Mouse (Mus musculus): Measurements from ENCODE around the gene Tango6. TPM values are rescaled to one million over a fixed set of nuclear protein-coding genes. Genes with fewer than 3 reads are reported as not detected.

The Tango6 gene
- polyA plus RNA-seq, 1 experiment from 2014 or later, result 5.6 TPM

DNA sequence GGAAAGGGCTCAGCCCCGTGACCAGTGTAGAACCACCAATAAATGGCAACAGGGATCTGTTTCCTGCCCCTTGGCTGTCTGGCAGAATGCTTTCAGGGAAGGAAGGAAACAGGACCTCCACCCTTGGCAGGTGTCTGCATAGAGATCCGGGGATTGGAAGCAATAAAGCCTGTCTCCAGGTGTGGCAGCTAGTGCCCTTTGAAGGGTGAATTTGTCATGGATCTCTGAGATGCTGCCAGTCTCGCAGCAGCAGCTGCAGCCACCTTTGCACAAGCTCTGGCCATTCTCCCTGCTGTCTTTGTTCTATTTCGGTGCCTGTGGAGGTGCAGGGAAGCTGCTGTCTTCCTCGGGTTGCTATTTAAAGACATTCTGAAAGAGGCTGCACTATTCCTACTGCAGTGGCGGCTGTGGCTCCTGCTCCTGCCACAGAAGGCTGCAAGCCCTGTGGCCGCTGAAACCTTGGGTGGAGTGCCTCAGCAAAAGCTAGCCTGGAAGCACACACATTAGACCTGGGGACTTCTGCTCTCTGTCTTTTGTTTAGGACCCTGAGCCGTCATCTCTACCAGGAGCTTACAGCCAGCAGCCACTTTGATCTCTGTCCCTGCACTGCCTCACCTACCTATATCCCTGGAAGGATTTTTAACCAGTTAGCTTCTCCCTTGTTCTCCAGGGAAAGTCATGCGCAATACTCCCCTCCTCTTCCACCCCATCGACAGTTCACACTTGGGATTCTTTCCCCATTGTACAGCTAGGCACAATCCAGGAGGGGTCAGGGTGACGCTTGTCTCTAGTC, 156.5 kb downstream of the Tango6 start:
- peak overlapping the region; percentile 91 for H3K27ac ChIP-seq (replicated peaks; ENCODE audit: low read depth, low read length)
- H3K27me3 ChIP-seq (ENCODE audit: control insufficient read depth, insufficient read depth, low read length), result no peaks in the 10 kb centered on the region
- 20% methylated on average over 11 of the region's 11 CpGs for WGBS
- DNase-seq (peak; percentile 61), ATAC-seq (ENCODE audit: low FRiP score, low TSS enrichment) (no peak; the same call in 1 of the 2 replicates)
- no peak overlapping the region for H3K4me3 ChIP-seq (replicated peaks; ENCODE audit: low read depth, low read length)
- peak overlapping the region; percentile 48 for H3K9ac ChIP-seq (replicated peaks; ENCODE audit: low read length)
- H3K9me3 ChIP-seq (ENCODE audit: control insufficient read depth, low read length), result no peaks in the 10 kb centered on the region
- peaks cover 3% of the 10 kb centered on the region; the same call in 1 of the 2 replicates for H3K36me3 ChIP-seq (ENCODE audit: control insufficient read depth, insufficient read depth, low read length)
- peaks cover 9% of the 10 kb centered on the region for H3K4me1 ChIP-seq (ENCODE audit: control insufficient read depth, insufficient read depth, low read length)
- H3K4me2 ChIP-seq (ENCODE audit: low read length), result peak overlapping the region; percentile 15; the same call in 1 of the 2 replicates

DNA sequence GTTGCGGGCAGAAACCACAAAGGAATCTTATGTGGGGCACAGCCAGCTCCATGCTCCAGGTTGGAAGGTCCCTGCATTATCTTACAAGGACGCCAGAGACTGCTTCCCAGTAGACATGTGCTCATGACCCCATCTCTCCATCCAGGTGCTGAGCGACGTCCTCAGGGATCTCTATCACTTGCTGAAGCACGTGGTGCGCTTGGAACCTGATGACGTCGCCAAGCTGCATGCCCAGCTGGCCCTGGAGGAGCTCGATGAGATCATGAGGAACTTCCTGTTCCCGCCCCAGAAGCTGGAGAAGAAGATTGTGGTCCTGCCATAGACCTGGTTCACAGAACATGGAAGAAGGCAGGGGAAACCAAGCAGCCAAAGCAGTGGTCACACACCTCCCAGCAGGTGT, 167.2 kb downstream of the Tango6 start:
- H3K27ac ChIP-seq (replicated peaks; ENCODE audit: low read depth, low read length), result no peak overlapping the region
- H3K9me3 ChIP-seq (ENCODE audit: control insufficient read depth, low read length), result no peaks in the 10 kb centered on the region
- H3K4me1 ChIP-seq (ENCODE audit: control insufficient read depth, insufficient read depth, low read length), result no peaks in the 10 kb centered on the region
- peaks cover 2% of the 10 kb centered on the region; the same call in 1 of the 2 replicates for H3K36me3 ChIP-seq (ENCODE audit: control insufficient read depth, insufficient read depth, low read length)
- ATAC-seq (ENCODE audit: low FRiP score, low TSS enrichment) (no peak), DNase-seq (no peak)
- H3K4me2 ChIP-seq (ENCODE audit: low read length), result no peak overlapping the region
- H3K4me3 ChIP-seq (replicated peaks; ENCODE audit: low read depth, low read length), result no peak overlapping the region
- no peaks in the 10 kb centered on the region for H3K27me3 ChIP-seq (ENCODE audit: control insufficient read depth, insufficient read depth, low read length)
- H3K9ac ChIP-seq (replicated peaks; ENCODE audit: low read length), result no peak overlapping the region
- WGBS, result 96% methylated on average over 10 of the region's 10 CpGs

DNA sequence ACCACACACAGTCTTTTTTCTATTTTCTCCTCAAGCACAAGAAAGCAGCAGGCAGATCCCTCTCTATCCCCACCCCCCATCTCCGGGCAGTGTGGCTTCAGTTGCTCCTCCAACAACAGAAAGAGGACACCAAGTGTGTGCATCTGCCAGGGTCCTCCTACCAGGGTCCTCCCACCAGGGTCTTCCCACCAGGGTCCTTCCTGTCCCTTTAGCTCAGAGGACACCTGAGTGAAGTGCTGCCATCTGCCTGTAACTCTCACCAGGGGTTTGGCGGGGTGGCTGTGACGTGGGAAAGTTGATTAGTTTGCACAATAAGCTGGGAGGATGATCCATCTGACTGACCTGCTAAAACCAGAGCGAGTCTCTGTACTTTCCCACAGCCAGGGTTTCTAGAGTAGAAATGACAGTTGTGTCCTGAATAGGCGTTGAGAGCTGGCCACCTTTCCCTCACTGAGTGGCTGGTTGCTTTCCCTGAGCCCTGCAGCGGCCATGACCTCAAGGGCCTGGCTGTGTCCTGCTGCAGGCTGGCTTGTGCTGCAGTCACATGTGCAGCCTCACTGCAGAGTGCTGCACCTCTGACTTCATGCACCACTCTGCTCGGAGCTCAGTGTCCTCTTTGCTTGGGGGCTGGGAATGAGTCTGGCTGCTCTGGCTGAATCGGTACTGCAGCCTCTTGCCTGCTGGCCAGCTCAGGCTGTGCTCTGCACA, 171.8 kb downstream of the Tango6 start:
- DNase-seq (no peak), ATAC-seq (ENCODE audit: low FRiP score, low TSS enrichment) (no peak)
- Histone ChIP-seq H3K27ac (replicated peaks; ENCODE audit: low read depth, low read length) (no peak overlapping the region), H3K27me3 (ENCODE audit: control insufficient read depth, insufficient read depth, low read length) (no peaks in the 10 kb centered on the region), H3K4me1 (ENCODE audit: control insufficient read depth, insufficient read depth, low read length) (no peaks in the 10 kb centered on the region), H3K4me2 (ENCODE audit: low read length) (no peak overlapping the region), H3K4me3 (replicated peaks; ENCODE audit: low read depth, low read length) (no peak overlapping the region), H3K9ac (replicated peaks; ENCODE audit: low read length) (no peak overlapping the region), H3K9me3 (ENCODE audit: control insufficient read depth, low read length) (no peaks in the 10 kb centered on the region), H3K36me3 (ENCODE audit: control insufficient read depth, insufficient read depth, low read length) (peaks cover 2% of the 10 kb centered on the region; the same call in 1 of the 2 replicates)
- WGBS, result 41% methylated on average over 8 of the region's 8 CpGs

DNA sequence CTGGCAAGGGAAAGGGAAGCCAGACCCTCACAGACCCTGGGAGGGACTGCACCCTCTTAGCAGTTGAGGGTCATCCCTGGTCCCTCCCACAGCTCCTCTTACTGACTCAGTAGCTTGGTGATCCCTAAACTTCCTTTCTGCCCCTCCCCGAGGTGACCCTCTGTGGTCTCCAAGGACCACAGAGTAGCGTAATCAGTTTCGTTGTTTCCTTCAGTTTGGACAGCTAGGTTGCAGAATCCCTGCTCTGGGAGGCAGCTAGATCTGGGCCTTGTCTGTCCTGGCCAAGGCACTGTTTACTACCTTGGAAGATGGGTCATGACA, 172.3 kb downstream of the Tango6 start:
- DNase-seq, result no peak
- no peak overlapping the region for H3K9ac ChIP-seq (replicated peaks; ENCODE audit: low read length)
- no peaks in the 10 kb centered on the region for H3K27me3 ChIP-seq (ENCODE audit: control insufficient read depth, insufficient read depth, low read length)
- H3K4me1 ChIP-seq (ENCODE audit: control insufficient read depth, insufficient read depth, low read length), result no peaks in the 10 kb centered on the region
- no peak overlapping the region for H3K4me3 ChIP-seq (replicated peaks; ENCODE audit: low read depth, low read length)
- H3K9me3 ChIP-seq (ENCODE audit: control insufficient read depth, low read length), result no peaks in the 10 kb centered on the region
- H3K36me3 ChIP-seq (ENCODE audit: control insufficient read depth, insufficient read depth, low read length), result peaks cover 2% of the 10 kb centered on the region; the same call in 1 of the 2 replicates
- H3K27ac ChIP-seq (replicated peaks; ENCODE audit: low read depth, low read length), result no peak overlapping the region
- WGBS, result 85% methylated on average over 3 of the region's 3 CpGs
- no peak overlapping the region for H3K4me2 ChIP-seq (ENCODE audit: low read length)
- no peak for ATAC-seq (ENCODE audit: low FRiP score, low TSS enrichment)

DNA sequence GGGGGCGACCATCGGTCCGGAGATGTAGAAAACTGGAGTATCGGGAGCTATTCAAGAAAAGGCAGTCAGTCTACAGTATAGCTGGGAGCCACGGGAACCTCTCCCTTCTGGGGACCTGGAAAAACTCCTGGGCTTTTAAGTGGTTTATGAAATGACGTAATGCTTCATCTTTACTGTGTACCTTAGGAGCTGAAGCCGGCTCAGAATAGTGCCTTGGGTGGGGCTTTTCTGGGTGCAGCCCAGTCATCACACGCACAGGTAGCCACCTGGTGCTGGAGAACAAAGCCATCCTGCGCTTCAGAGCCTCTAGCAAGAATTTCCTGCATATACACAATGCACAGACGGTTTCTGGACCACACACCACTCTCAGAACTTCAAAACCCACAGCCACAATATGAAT, 180.0 kb downstream of the Tango6 start:
- Histone ChIP-seq H3K4me2 (ENCODE audit: low read length) (no peak overlapping the region), H3K4me3 (replicated peaks; ENCODE audit: low read depth, low read length) (no peak overlapping the region), H3K27me3 (ENCODE audit: control insufficient read depth, insufficient read depth, low read length) (no peaks in the 10 kb centered on the region), H3K9me3 (ENCODE audit: control insufficient read depth, low read length) (no peaks in the 10 kb centered on the region), H3K9ac (replicated peaks; ENCODE audit: low read length) (no peak overlapping the region), H3K36me3 (ENCODE audit: control insufficient read depth, insufficient read depth, low read length) (no peaks in the 10 kb centered on the region), H3K4me1 (ENCODE audit: control insufficient read depth, insufficient read depth, low read length) (no peaks in the 10 kb centered on the region), H3K27ac (replicated peaks; ENCODE audit: low read depth, low read length) (no peak overlapping the region)
- ATAC-seq (ENCODE audit: low FRiP score, low TSS enrichment), result no peak
- WGBS, result 94% methylated on average over 10 of the region's 10 CpGs
- no peak for DNase-seq

DNA sequence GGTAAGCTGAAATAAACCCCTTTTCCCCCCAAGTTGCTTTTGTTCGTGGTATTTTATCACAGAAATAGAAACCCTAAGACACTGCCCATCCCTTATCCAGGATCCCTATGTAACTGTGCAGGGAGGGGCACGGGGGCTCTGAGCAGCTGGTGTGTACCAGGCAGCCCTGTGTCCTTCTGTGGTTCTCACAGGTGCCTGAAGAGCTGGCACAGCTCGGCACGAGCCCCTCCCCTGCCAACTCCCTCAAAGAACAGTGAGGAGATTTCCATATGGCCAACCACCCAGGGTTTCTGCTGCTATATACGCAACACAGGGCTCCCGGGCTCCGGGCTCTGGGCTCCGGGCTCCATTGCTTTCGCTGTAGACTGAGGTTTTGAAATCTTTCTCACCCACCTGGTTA, 182.5 kb downstream of the Tango6 start:
- WGBS, result 77% methylated on average over 9 of the region's 9 CpGs
- no peaks in the 10 kb centered on the region for H3K36me3 ChIP-seq (ENCODE audit: control insufficient read depth, insufficient read depth, low read length)
- peaks cover 21% of the 10 kb centered on the region; the same call in 1 of the 2 replicates for H3K27me3 ChIP-seq (ENCODE audit: control insufficient read depth, insufficient read depth, low read length)
- 0 out of 2 replicates have a peak, but pooled peaks cover 4% of the 10 kb centered on the region for H3K4me1 ChIP-seq (ENCODE audit: control insufficient read depth, insufficient read depth, low read length)
- H3K4me3 ChIP-seq (replicated peaks; ENCODE audit: low read depth, low read length), result no peak overlapping the region
- DNase-seq (no peak), ATAC-seq (ENCODE audit: low FRiP score, low TSS enrichment) (no peak)
- no peak overlapping the region for H3K4me2 ChIP-seq (ENCODE audit: low read length)
- H3K9ac ChIP-seq (replicated peaks; ENCODE audit: low read length), result no peak overlapping the region
- no peaks in the 10 kb centered on the region for H3K9me3 ChIP-seq (ENCODE audit: control insufficient read depth, low read length)
- H3K27ac ChIP-seq (replicated peaks; ENCODE audit: low read depth, low read length), result no peak overlapping the region

DNA sequence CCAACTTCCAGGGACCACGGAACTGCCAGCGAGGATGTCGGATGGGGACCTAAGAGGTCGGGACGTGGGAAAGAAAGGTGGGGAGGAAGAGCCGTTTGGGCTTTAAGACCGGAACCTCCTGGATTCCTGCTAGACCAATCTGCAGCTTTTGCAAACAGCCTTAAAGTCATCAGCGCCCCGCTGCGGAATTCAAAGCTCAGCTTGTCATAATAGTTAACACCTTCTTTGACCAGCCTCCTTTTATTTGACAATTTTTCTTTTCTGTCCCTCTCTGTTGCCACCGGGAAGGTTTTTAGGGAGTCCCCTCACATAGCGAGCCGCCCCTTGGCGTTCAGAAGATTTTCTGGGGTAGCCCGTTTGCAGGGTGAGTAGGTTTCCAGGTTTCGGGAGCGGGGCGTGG, 187.2 kb downstream of the Tango6 start, which contains the start of gene Has3:
Gene Has3, plus strand, starts transcription at position 192 of the 400 bp plus-strand sequence.
- ATAC-seq (ENCODE audit: low FRiP score, low TSS enrichment), result no peak
- Histone ChIP-seq H3K9ac (replicated peaks; ENCODE audit: low read length) (peak within 1 kb of the TSS; percentile 53), H3K4me1 (ENCODE audit: control insufficient read depth, insufficient read depth, low read length) (peaks cover 30% of the 10 kb centered on the region), H3K27ac (replicated peaks; ENCODE audit: low read depth, low read length) (peak within 1 kb of the TSS; percentile 60), H3K4me2 (ENCODE audit: low read length) (peak within 1 kb of the TSS; percentile 98), H3K9me3 (ENCODE audit: control insufficient read depth, low read length) (no peaks in the 10 kb centered on the region), H3K36me3 (ENCODE audit: control insufficient read depth, insufficient read depth, low read length) (0 out of 2 replicates have a peak, but pooled peaks cover 12% of the 10 kb centered on the region), H3K27me3 (ENCODE audit: control insufficient read depth, insufficient read depth, low read length) (peaks cover 41% of the 10 kb centered on the region; the same call in 1 of the 2 replicates), H3K4me3 (replicated peaks; ENCODE audit: low read depth, low read length) (peak within 1 kb of the TSS; percentile 56)
- peak; percentile 61 for DNase-seq
- 2% methylated on average over 18 of the region's 18 CpGs for WGBS

DNA sequence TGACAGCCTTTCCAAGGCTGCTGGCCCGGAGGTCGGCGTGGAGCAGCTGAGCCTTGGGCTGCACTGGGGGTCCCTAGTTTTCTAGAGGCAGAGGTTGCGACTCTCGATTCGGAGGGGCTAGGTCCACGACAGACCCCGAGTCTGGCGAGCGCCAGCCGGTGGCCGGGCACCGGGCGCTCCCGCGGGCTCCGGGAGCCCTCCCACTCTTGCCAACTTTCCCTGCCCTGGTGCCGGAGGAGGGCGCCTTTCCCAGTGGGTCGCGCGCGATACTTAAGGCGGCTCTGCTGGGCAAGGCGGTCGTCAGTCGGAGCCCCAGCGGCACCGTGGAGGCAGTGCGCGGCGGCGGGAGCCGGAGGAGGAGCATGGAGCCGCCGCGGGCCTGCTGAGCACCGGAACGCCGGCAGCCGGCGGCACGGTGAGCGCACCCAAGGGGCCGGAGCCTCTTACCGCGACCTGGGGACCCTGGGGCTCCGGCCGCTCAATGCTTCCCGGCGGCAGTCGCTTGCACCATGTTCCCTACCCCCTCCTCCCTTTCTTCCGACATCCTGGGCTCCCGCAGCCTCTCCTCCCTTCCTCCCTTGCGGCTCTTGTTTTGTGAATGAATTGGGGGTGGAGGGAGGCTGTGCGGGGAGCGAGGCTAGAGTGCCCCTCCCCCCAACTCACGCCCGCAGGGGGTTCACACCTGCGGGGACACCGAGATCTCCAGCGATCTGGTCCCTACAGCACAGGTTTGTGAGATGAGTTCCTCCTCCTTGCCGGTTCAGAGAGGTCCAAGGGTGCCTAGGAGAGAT, 187.9 kb downstream of the Tango6 start:
- WGBS, result under 1% methylated on average over 63 of the region's 63 CpGs
- Histone ChIP-seq H3K27me3 (ENCODE audit: control insufficient read depth, insufficient read depth, low read length) (peaks cover 41% of the 10 kb centered on the region; the same call in 1 of the 2 replicates), H3K4me1 (ENCODE audit: control insufficient read depth, insufficient read depth, low read length) (peaks cover 30% of the 10 kb centered on the region), H3K9ac (replicated peaks; ENCODE audit: low read length) (peak overlapping the region; percentile 53), H3K27ac (replicated peaks; ENCODE audit: low read depth, low read length) (peak overlapping the region; percentile 60), H3K9me3 (ENCODE audit: control insufficient read depth, low read length) (no peaks in the 10 kb centered on the region), H3K4me2 (ENCODE audit: low read length) (peak overlapping the region; percentile 98), H3K4me3 (replicated peaks; ENCODE audit: low read depth, low read length) (peak overlapping the region; percentile 56), H3K36me3 (ENCODE audit: control insufficient read depth, insufficient read depth, low read length) (0 out of 2 replicates have a peak, but pooled peaks cover 12% of the 10 kb centered on the region)
- ATAC-seq (ENCODE audit: low FRiP score, low TSS enrichment), result peak; percentile 65; the same call in 1 of the 2 replicates
- DNase-seq, result peak; percentile 83

Data from midbrain, embryonic 14.5 days (tissue).